Comparison of ENCODE assay signal across 25 mouse cellular contexts in genomic region chr5:33671659-33672058, GRCm38 (mm10). TPM values are rescaled to one million over a fixed set of nuclear protein-coding genes. Genes with fewer than 3 reads are reported as not detected.
DNase-seq lines count a peak whose midpoint lies in the region; ATAC-seq and TF ChIP-seq lines count a peak whose summit lies in the region.
"Had no signal": no experiment of that assay in that cellular context is flagged by ENCODE, and none has a peak within 500 bp of the region (broad histone marks: within the 10 kb centered on the region; RNA-seq: fewer than 3 reads in every experiment).

No protein-coding gene starts in this region.

- no peaks in the 10 kb centered on the region for H3K27me3 ChIP-seq in heart, embryonic 13.5 days (replicated peaks)
- no peaks in the 10 kb centered on the region for H3K27me3 ChIP-seq in MEL (ENCODE audit: control insufficient read depth in 1 of 2, insufficient read depth in 2 of 2, low read length in 2 of 2)
- H3K27me3 ChIP-seq: CH12.LX; embryonic facial prominence, embryonic 12.5 days; embryonic facial prominence, embryonic 15.5 days; Patski had no signal

- H3K9ac ChIP-seq in heart, embryonic 13.5 days = no peak overlapping the region
- no peak overlapping the region for H3K9ac ChIP-seq in MEL (ENCODE audit: control insufficient read depth, low read depth, low read length, poor library complexity, severe bottlenecking)
- H3K9ac ChIP-seq: embryonic facial prominence, embryonic 12.5 days; embryonic facial prominence, embryonic 15.5 days; hindbrain, embryonic 14.5 days had no signal

- ATAC-seq in heart, embryonic 13.5 days (ENCODE audit: extremely low read depth, insufficient number of reproducible peaks, low FRiP score, low TSS enrichment) = no peak
- peak; percentile 25 for ATAC-seq in inflammation-experienced regulatory T-cells, adult 6 months
- ATAC-seq: forebrain, embryonic 14.5 days; hindbrain, postnatal 0 days; intestine, embryonic 16.5 days; Patski had no signal

- DNase-seq in heart, postnatal 36 days = no peak
- DNase-seq in MEL (ENCODE audit: low read depth, low spot score) (peak; percentile 80), MN1 (ENCODE audit: low spot score) (peak; percentile 48)
- no peak for DNase-seq in spleen, adult 18-20 months
- no peak for DNase-seq in spleen, postnatal 10 days (ENCODE audit: low spot score in 2 of 2)
- DNase-seq: adrenal gland, postnatal 10 days; adrenal gland, postnatal 36 days; cerebellum, adult 18-20 months; cerebellum, adult 9-10 months; cerebellum, postnatal 14 days; gastrocnemius, postnatal 25 days; heart, adult 18-20 months; kidney, adult 18-20 months; kidney, adult 9 months had no signal

- intact Hi-C loops in heart, postnatal 36 days (cut with DNase I) = no loop called here

- peak; percentile 35 to 45; a peak in 2 of 4 replicates for TF ChIP-seq EP300 in MEL (IDR thresholded peaks at IDR 0.05; ENCODE audit: low read depth in 1 of 2, low read length in 2 of 2)

- H3K9me3 ChIP-seq in heart, embryonic 13.5 days = no peaks in the 10 kb centered on the region
- H3K9me3 ChIP-seq in MEL (replicated peaks; ENCODE audit: insufficient read depth, low read length) = no peaks in the 10 kb centered on the region
- H3K9me3 ChIP-seq: embryonic facial prominence, embryonic 12.5 days; embryonic facial prominence, embryonic 15.5 days; G1E had no signal

- peaks cover 66% of the 10 kb centered on the region for H3K36me3 ChIP-seq in heart, embryonic 13.5 days
- H3K36me3 ChIP-seq in MEL (ENCODE audit: control insufficient read depth in 1 of 2, insufficient read depth in 2 of 2, low read length in 2 of 2) = peaks cover 12 to 38% of the 10 kb centered on the region in 2 experiments

- peak overlapping the region; percentile 39; the same call in 1 of the 2 replicates for H3K27ac ChIP-seq in heart, embryonic 13.5 days (replicated peaks)
- H3K27ac ChIP-seq in MEL (ENCODE audit: control insufficient read depth, low read depth, low read length) = no peak overlapping the region
- H3K27ac ChIP-seq: embryonic facial prominence, embryonic 12.5 days; embryonic facial prominence, embryonic 15.5 days; hindbrain, embryonic 14.5 days; hindbrain, postnatal 0 days had no signal

- H3K4me3 ChIP-seq in heart, embryonic 13.5 days = no peak overlapping the region
- no peak overlapping the region for H3K4me3 ChIP-seq in MEL (ENCODE audit: control insufficient read depth in 1 of 2, insufficient read depth in 1 of 2, low read depth in 2 of 2, low read length in 2 of 2)
- H3K4me3 ChIP-seq: embryonic facial prominence, embryonic 12.5 days; embryonic facial prominence, embryonic 15.5 days had no signal

- WGBS in heart, embryonic 13.5 days = 59% methylated on average over 5 of the region's 5 CpGs

- TF ChIP-seq RAD21 in MEL (IDR thresholded peaks at IDR 0.05; ENCODE audit: low read depth, low read length) = no peak

- no peaks in the 10 kb centered on the region for H3K79me2 ChIP-seq in MEL (ENCODE audit: control insufficient read depth, insufficient read depth, low read length, poor library complexity)

- TF ChIP-seq POLR2A in MEL (IDR thresholded peaks at IDR 0.05; ENCODE audit: control insufficient read depth in 1 of 2, insufficient read depth in 1 of 2, low read depth in 1 of 2, low read length in 2 of 2, poor library complexity in 1 of 2) = no peak

- no peak overlapping the region for H3K4me2 ChIP-seq in heart, embryonic 13.5 days
- H3K4me2 ChIP-seq: embryonic facial prominence, embryonic 12.5 days; embryonic facial prominence, embryonic 15.5 days; hindbrain, embryonic 14.5 days had no signal

- peaks cover 8% of the 10 kb centered on the region for H3K4me1 ChIP-seq in heart, embryonic 13.5 days
- H3K4me1 ChIP-seq in MEL (ENCODE audit: control insufficient read depth in 1 of 2, insufficient read depth in 2 of 2, low read length in 2 of 2) = peaks cover 2 to 11% of the 10 kb centered on the region in 2 experiments; a peak in 3 of 4 replicates
- H3K4me1 ChIP-seq: embryonic facial prominence, embryonic 12.5 days; embryonic facial prominence, embryonic 15.5 days had no signal

- TF ChIP-seq CTCF in MEL (IDR thresholded peaks at IDR 0.05 in 2 of 3, conservative IDR thresholded peaks at IDR 0.05 in 1 of 3; ENCODE audit: control insufficient read depth in 1 of 3, insufficient read depth in 1 of 3, low read depth in 2 of 3, low read length in 3 of 3, poor library complexity in 1 of 3, severe bottlenecking in 1 of 3) = no peak

TF ChIP-seq in MEL, 35 proteins besides CTCF, POLR2A, EP300 and RAD21:
- TF ChIP-seq RCOR1 (IDR thresholded peaks at IDR 0.05; ENCODE audit: low read depth, low read length) (peak; percentile 74), GATA1 (IDR thresholded peaks at IDR 0.05; ENCODE audit: low read depth, low read length) (peak; percentile 57; the same call in 1 of the 2 replicates), TAL1 (IDR thresholded peaks at IDR 0.05; ENCODE audit: low read length) (peak; percentile 36; the same call in 1 of the 2 replicates), MAX (IDR thresholded peaks at IDR 0.05; ENCODE audit: low read length) (no peak)

RNA-seq across cellular contexts. Expression of gene Tmem129, which starts 13.4 kb away (rescaled TPM):
- 32.0 and 33.0 TPM in 2 replicates for polyA plus RNA-seq in heart, embryonic 13.5 days (2015; fragmentation: Nextera tagmentation; extraction: Ambion mirVana)
- 10 to 100 TPM; 20.8 to 21.0 TPM for total RNA-seq in heart, postnatal 36 days (2021)
- total RNA-seq in MEL (2012; rRNA removed) = 33.3 and 40.2 TPM in 2 replicates
- polyA plus RNA-seq in MEL (2012; ENCODE audit: insufficient read depth in 1 of 2, insufficient read length in 2 of 2, low read depth in 1 of 2, low replicate concordance in 2 of 2, missing spikeins in 1 of 2) = 10 to 100 TPM in 1 of 2 experiments, not detected in 1; 51.3 TPM
- polyA plus RNA-seq in inflammation-experienced regulatory T-cells, adult 6 months (2017; shearing (Covaris generic)) = 10 to 100 TPM; 26.3 to 33.7 (median 32.2) TPM

RNA-seq across cellular contexts. Expression of gene Tacc3, which starts 13.7 kb away (rescaled TPM):
- 122 and 125 TPM in 2 replicates for polyA plus RNA-seq in heart, embryonic 13.5 days (2015; fragmentation: Nextera tagmentation; extraction: Ambion mirVana)
- 1 to 10 TPM; 2.0 to 2.2 TPM for total RNA-seq in heart, postnatal 36 days (2021)
- 149 and 151 TPM in 2 replicates for total RNA-seq in MEL (2012; rRNA removed)
- polyA plus RNA-seq in MEL (2012; ENCODE audit: insufficient read depth in 1 of 2, insufficient read length in 2 of 2, low read depth in 1 of 2, low replicate concordance in 2 of 2, missing spikeins in 1 of 2) = 100 to 1,000 TPM; 165 to 609 TPM
- polyA plus RNA-seq in inflammation-experienced regulatory T-cells, adult 6 months (2017; shearing (Covaris generic)) = 100 to 1,000 TPM in 1 of 3 experiments, 10 to 100 TPM in 2; 19.1 to 147 (median 22.1) TPM

RNA-seq across cellular contexts. Expression of gene Slbp, which starts 19.3 kb away (rescaled TPM):
- polyA plus RNA-seq in heart, embryonic 13.5 days (2015; fragmentation: Nextera tagmentation; extraction: Ambion mirVana) = 114 and 121 TPM in 2 replicates
- total RNA-seq in heart, postnatal 36 days (2021) = 10 to 100 TPM; 13.1 to 13.7 TPM
- total RNA-seq in MEL (2012; rRNA removed) = 250 and 255 TPM in 2 replicates
- 100 to 1,000 TPM; 233 to 731 TPM for polyA plus RNA-seq in MEL (2012; ENCODE audit: insufficient read depth in 1 of 2, insufficient read length in 2 of 2, low read depth in 1 of 2, low replicate concordance in 2 of 2, missing spikeins in 1 of 2)
- polyA plus RNA-seq in inflammation-experienced regulatory T-cells, adult 6 months (2017; shearing (Covaris generic)) = 100 to 1,000 TPM; 121 to 329 (median 129) TPM

RNA-seq across cellular contexts. Expression of gene Gm9903, which starts 41.9 kb away (rescaled TPM):
- polyA plus RNA-seq in heart, embryonic 13.5 days (2015; fragmentation: Nextera tagmentation; extraction: Ambion mirVana) = 0.83 and 1.2 TPM in 2 replicates
- under 1 TPM; 0.39 to 0.84 TPM for total RNA-seq in heart, postnatal 36 days (2021)
- 0.13 and 0.19 TPM in 2 replicates for total RNA-seq in MEL (2012; rRNA removed)
- polyA plus RNA-seq in MEL (2012; ENCODE audit: insufficient read depth in 1 of 2, insufficient read length in 2 of 2, low read depth in 1 of 2, low replicate concordance in 2 of 2, missing spikeins in 1 of 2) = under 1 TPM in 1 of 2 experiments, not detected in 1; 0.36 TPM
- under 1 TPM; 0.63 to 0.82 (median 0.66) TPM for polyA plus RNA-seq in inflammation-experienced regulatory T-cells, adult 6 months (2017; shearing (Covaris generic))
- polyA plus RNA-seq: G1E had no signal

RNA-seq across cellular contexts. Expression of gene Fam53a, which starts 42.2 kb away (rescaled TPM):
- polyA plus RNA-seq in heart, embryonic 13.5 days (2015; fragmentation: Nextera tagmentation; extraction: Ambion mirVana) = 46.9 and 50.2 TPM in 2 replicates
- total RNA-seq in heart, postnatal 36 days (2021) = 10 to 100 TPM; 25.9 to 28.7 TPM
- total RNA-seq in MEL (2012; rRNA removed) = 39.3 and 43.6 TPM in 2 replicates
- 10 to 100 TPM in 1 of 2 experiments, not detected in 1; 62.8 TPM for polyA plus RNA-seq in MEL (2012; ENCODE audit: insufficient read depth in 1 of 2, insufficient read length in 2 of 2, low read depth in 1 of 2, low replicate concordance in 2 of 2, missing spikeins in 1 of 2)
- polyA plus RNA-seq in inflammation-experienced regulatory T-cells, adult 6 months (2017; shearing (Covaris generic)) = 10 to 100 TPM; 17.8 to 23.6 (median 22.2) TPM

Comparison
In these comparisons a context has a peak if more than half of its experiments do, and no peak if none do; other contexts are left out.
1. DNase-seq: peak in MEL (single experiment) and MN1 (single experiment); none in heart, postnatal 36 days (0 of 2), spleen, adult 18-20 months (0 of 2) and spleen, postnatal 10 days (0 of 2).